Mouse (Mus musculus): Measurements from ENCODE around the gene Gm45902. TPM values are rescaled to one million over a fixed set of nuclear protein-coding genes. Genes with fewer than 3 reads are reported as not detected.

Gm45902 gene
- polyA plus RNA-seq, 1 experiment from 2014 or later: 10.7 TPM

- Histone ChIP-seq H3K4me1 (peaks cover 17% of the 10 kb centered on the region), H3K9me3 (no peaks in the 10 kb centered on the region), H3K27me3 (replicated peaks; ENCODE audit: low read depth, poor library complexity, severe bottlenecking) (no peaks in the 10 kb centered on the region), H3K4me3 (peak overlapping the region; percentile 87), H3K36me3 (replicated peaks) (peaks cover 15% of the 10 kb centered on the region), H3K27ac (replicated peaks) (peak overlapping the region; percentile 95)
- 77% methylated on average over 3 of the region's 3 CpGs for WGBS
- DNase-seq (ENCODE audit: low spot score): no peak
Measured at GRCm38 (mm10) chr2:3475746-3476251, 36.8 kb downstream of the Gm45902 start.

- H3K4me3 ChIP-seq: peak within 1 kb of the TSS; percentile 87
- peak; percentile 99 for DNase-seq (ENCODE audit: low spot score)
- WGBS: under 1% methylated on average over 42 of the region's 42 CpGs
- no peaks in the 10 kb centered on the region for H3K27me3 ChIP-seq (replicated peaks; ENCODE audit: low read depth, poor library complexity, severe bottlenecking)
- peaks cover 17% of the 10 kb centered on the region for H3K4me1 ChIP-seq
- peak within 1 kb of the TSS; percentile 95 for H3K27ac ChIP-seq (replicated peaks)
- peaks cover 24% of the 10 kb centered on the region for H3K36me3 ChIP-seq (replicated peaks)
- H3K9me3 ChIP-seq: no peaks in the 10 kb centered on the region
Measured at GRCm38 (mm10) chr2:3474861-3475283, 37.7 kb downstream of the Gm45902 start, which contains the start of gene Suv39h2. Gene Suv39h2 (minus strand): TSS chr2:3475031.

GRCm38 (mm10) chr2:3474361-3474805 lies 38.2 kb downstream of the Gm45902 start:
- WGBS: under 1% methylated on average over 46 of the region's 46 CpGs
- Histone ChIP-seq H3K4me3 (peak overlapping the region; percentile 87), H3K9me3 (no peaks in the 10 kb centered on the region), H3K4me1 (peaks cover 17% of the 10 kb centered on the region), H3K36me3 (replicated peaks) (peaks cover 28% of the 10 kb centered on the region), H3K27ac (replicated peaks) (peak overlapping the region; percentile 95), H3K27me3 (replicated peaks; ENCODE audit: low read depth, poor library complexity, severe bottlenecking) (no peaks in the 10 kb centered on the region)
- DNase-seq (ENCODE audit: low spot score): peak; percentile 83

- H3K4me1 ChIP-seq: peaks cover 17% of the 10 kb centered on the region
- 1% methylated on average over 12 of the region's 12 CpGs for WGBS
- H3K27me3 ChIP-seq (replicated peaks; ENCODE audit: low read depth, poor library complexity, severe bottlenecking): no peaks in the 10 kb centered on the region
- peaks cover 33% of the 10 kb centered on the region for H3K36me3 ChIP-seq (replicated peaks)
- DNase-seq (ENCODE audit: low spot score): no peak
- H3K27ac ChIP-seq (replicated peaks): peak overlapping the region; percentile 95
- H3K4me3 ChIP-seq: peak overlapping the region; percentile 87
- no peaks in the 10 kb centered on the region for H3K9me3 ChIP-seq
Measured at GRCm38 (mm10) chr2:3473891-3474290, 38.7 kb downstream of the Gm45902 start.

GRCm38 (mm10) chr2:3456590-3456989 lies 56.0 kb downstream of the Gm45902 start:
- no peak overlapping the region for H3K4me3 ChIP-seq
- H3K27me3 ChIP-seq (replicated peaks; ENCODE audit: low read depth, poor library complexity, severe bottlenecking): no peaks in the 10 kb centered on the region
- no peak overlapping the region for H3K27ac ChIP-seq (replicated peaks)
- no peaks in the 10 kb centered on the region for H3K4me1 ChIP-seq
- no peak for DNase-seq (ENCODE audit: low spot score)
- H3K36me3 ChIP-seq (replicated peaks): peaks cover 96% of the 10 kb centered on the region
- no peaks in the 10 kb centered on the region for H3K9me3 ChIP-seq
- 80% methylated on average over 4 of the region's 4 CpGs for WGBS

Other genes starting within 250 kb of the Gm45902 start
- gene Nmt2, start 228.6 kb downstream of the Gm45902 start, polyA plus RNA-seq (2016; fragmentation: Nextera tagmentation; extraction: Ambion mirVana): 50.3 and 50.8 TPM in 2 replicates
- gene Rpp38, start 180.1 kb downstream of the Gm45902 start, polyA plus RNA-seq (2016; fragmentation: Nextera tagmentation; extraction: Ambion mirVana): 19.0 and 20.5 TPM in 2 replicates
- 0.31 and 0.41 TPM in 2 replicates for gene Acbd7, start 176.6 kb downstream of the Gm45902 start, polyA plus RNA-seq (2016; fragmentation: Nextera tagmentation; extraction: Ambion mirVana)
- not detected in 2 replicates for gene Olah, start 115.6 kb downstream of the Gm45902 start, polyA plus RNA-seq (2016; fragmentation: Nextera tagmentation; extraction: Ambion mirVana)
- gene Meig1, start 90.1 kb downstream of the Gm45902 start, polyA plus RNA-seq (2016; fragmentation: Nextera tagmentation; extraction: Ambion mirVana): 0.41 and 0.84 TPM in 2 replicates
- gene Dclre1c, start 88.7 kb downstream of the Gm45902 start, polyA plus RNA-seq (2016; fragmentation: Nextera tagmentation; extraction: Ambion mirVana): 8.2 and 8.5 TPM in 2 replicates
- 37.1 and 37.6 TPM in 2 replicates for gene Suv39h2, start 37.8 kb downstream of the Gm45902 start, polyA plus RNA-seq (2016; fragmentation: Nextera tagmentation; extraction: Ambion mirVana)
- 126 and 138 TPM in 2 replicates for gene Hspa14, start within 50 bp of the Gm45902 start, polyA plus RNA-seq (2016; fragmentation: Nextera tagmentation; extraction: Ambion mirVana)
- gene Cdnf, start 240 bp upstream of the Gm45902 start, polyA plus RNA-seq (2016; fragmentation: Nextera tagmentation; extraction: Ambion mirVana): 0.12 and 0.18 TPM in 2 replicates
- 53.8 and 60.4 TPM in 2 replicates for gene Fam107b, start 57.7 kb upstream of the Gm45902 start, polyA plus RNA-seq (2016; fragmentation: Nextera tagmentation; extraction: Ambion mirVana)